Mouse (Mus musculus) megakaryocyte, embryonic 14.5 days (primary cell): ENCODE measurements around the gene Zfp672. TPM values are rescaled to one million over a fixed set of nuclear protein-coding genes. Genes with fewer than 3 reads are reported as not detected.
"Not testable (repeated sequence)": the region's sequence is repeated elsewhere in the genome, so short reads cannot be mapped to it uniquely, and the experiment has no call there.

Experiments
- H3K27me3 ChIP-seq: replicated peaks from 2 replicates; pipeline ENCODE3; 2012; ENCODE audit warnings: inconsistent platforms
- H3K36me3 ChIP-seq: replicated peaks from 2 replicates; pipeline ENCODE3; 2012; ENCODE audit warnings: low read length, inconsistent platforms, mixed read lengths
- H3K4me1 ChIP-seq: 2 replicates; pipeline ENCODE4 v1.6.1; 2012; ENCODE audit warnings: inconsistent platforms
- H3K4me3 ChIP-seq: replicated peaks from 2 replicates; pipeline ENCODE3; 2012; ENCODE audit warnings: moderate library complexity, mild to moderate bottlenecking, inconsistent platforms
- H3K9me3 ChIP-seq: 2 replicates; pipeline ENCODE4 v1.6.1; 2012; ENCODE audit warnings: inconsistent platforms
- FLI1 ChIP-seq: IDR thresholded peaks from 2 replicates; pipeline ENCODE4 v1.6.1; 2012; ENCODE audit warnings: low read length, inconsistent platforms, mixed read lengths
- GATA1 ChIP-seq: IDR thresholded peaks from 3 replicates; pipeline ENCODE4 v1.6.1; 2012; ENCODE audit warnings: mixed read lengths, low read length, inconsistent platforms, borderline replicate concordance
- polyA plus RNA-seq: library from polyadenylated mRNA; stranded (reverse); fragments of >175 nt; gene quantifications from 2 replicates; pipeline ENCODE4 v1.2.3, GENCODE M21; 2012; ENCODE audit warnings: low replicate concordance; ENCODE audit not compliant: insufficient read depth

Zfp672 gene
- polyA plus RNA-seq, 1 experiment: 11.6 TPM

- TF ChIP-seq FLI1 (no peak), GATA1 (no peak)
- Histone ChIP-seq H3K36me3 (peaks cover 39% of the 10 kb centered on the region), H3K4me3 (peak overlapping the region; percentile 95), H3K9me3 (no peaks in the 10 kb centered on the region), H3K27me3 (no peaks in the 10 kb centered on the region), H3K4me1 (peaks cover 68% of the 10 kb centered on the region)
Measured at GRCm38 (mm10) chr11:58307411-58308080, 22.6 kb downstream of the Zfp672 start.

GRCm38 (mm10) chr11:58306860-58307308, 23.3 kb downstream of the Zfp672 start, which contains the start of gene Zfp692:
Gene Zfp692, plus strand, starts transcription at chr11:58307069.
- TF ChIP-seq GATA1: no peak
- TF ChIP-seq FLI1: no peak
- Histone ChIP-seq H3K36me3 (peaks cover 34% of the 10 kb centered on the region), H3K4me3 (peak within 1 kb of the TSS; percentile 95), H3K4me1 (peaks cover 62% of the 10 kb centered on the region), H3K9me3 (no peaks in the 10 kb centered on the region), H3K27me3 (no peaks in the 10 kb centered on the region)

GRCm38 (mm10) chr11:58305299-58305698, 24.8 kb downstream of the Zfp672 start:
- not testable (repeated sequence) for H3K4me3 ChIP-seq, H3K27me3 ChIP-seq, H3K9me3 ChIP-seq
- Histone ChIP-seq H3K4me1 (peaks cover 53% of the 10 kb centered on the region), H3K36me3 (peaks cover 18% of the 10 kb centered on the region)

- Histone ChIP-seq H3K9me3 (no peaks in the 10 kb centered on the region), H3K27me3 (no peaks in the 10 kb centered on the region), H3K4me3 (no peak overlapping the region), H3K4me1 (peaks cover 36% of the 10 kb centered on the region), H3K36me3 (peaks cover under 1% of the 10 kb centered on the region)
- TF ChIP-seq FLI1: no peak
- no peak for TF ChIP-seq GATA1
Measured at GRCm38 (mm10) chr11:58303594-58303993, 26.5 kb downstream of the Zfp672 start.

- H3K4me3 ChIP-seq: peak overlapping the region; percentile 91
- H3K4me1 ChIP-seq: peaks cover 32% of the 10 kb centered on the region
- H3K27me3 ChIP-seq: no peaks in the 10 kb centered on the region
- no peaks in the 10 kb centered on the region for H3K9me3 ChIP-seq
- H3K36me3 ChIP-seq: no peaks in the 10 kb centered on the region
- TF ChIP-seq GATA1 (no peak), FLI1 (no peak)
Measured at GRCm38 (mm10) chr11:58302774-58303445, 27.2 kb downstream of the Zfp672 start.

GRCm38 (mm10) chr11:58301837-58302754, 28.0 kb downstream of the Zfp672 start:
- peaks cover 2% of the 10 kb centered on the region for H3K27me3 ChIP-seq
- TF ChIP-seq GATA1 (no peak), FLI1 (no peak)
- H3K9me3 ChIP-seq: no peaks in the 10 kb centered on the region
- peaks cover 24% of the 10 kb centered on the region for H3K4me1 ChIP-seq
- no peaks in the 10 kb centered on the region for H3K36me3 ChIP-seq
- H3K4me3 ChIP-seq: peak overlapping the region; percentile 91

DNA sequence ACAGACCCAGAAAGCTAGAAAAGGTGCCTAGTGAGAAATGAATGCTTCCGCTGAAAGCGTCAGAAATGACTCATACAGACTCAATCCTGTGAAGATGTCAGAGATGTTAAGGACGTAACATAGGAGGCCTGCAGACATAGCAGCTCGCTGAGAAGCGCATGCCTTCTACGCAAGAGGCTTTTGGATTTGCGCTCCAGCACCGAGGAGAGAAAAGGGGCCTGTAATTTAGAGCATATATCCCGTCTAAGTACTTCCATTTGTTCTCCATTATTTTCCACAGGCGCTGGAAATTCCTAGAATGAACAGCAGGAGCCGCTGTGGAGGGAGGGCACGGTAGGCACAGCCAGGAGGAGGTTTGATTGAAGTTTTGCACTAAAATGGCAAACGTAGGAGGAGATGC, 29.1 kb downstream of the Zfp672 start:
- H3K4me3 ChIP-seq: peak overlapping the region; percentile 91
- no peaks in the 10 kb centered on the region for H3K9me3 ChIP-seq
- TF ChIP-seq FLI1 (no peak), GATA1 (no peak)

DNA sequence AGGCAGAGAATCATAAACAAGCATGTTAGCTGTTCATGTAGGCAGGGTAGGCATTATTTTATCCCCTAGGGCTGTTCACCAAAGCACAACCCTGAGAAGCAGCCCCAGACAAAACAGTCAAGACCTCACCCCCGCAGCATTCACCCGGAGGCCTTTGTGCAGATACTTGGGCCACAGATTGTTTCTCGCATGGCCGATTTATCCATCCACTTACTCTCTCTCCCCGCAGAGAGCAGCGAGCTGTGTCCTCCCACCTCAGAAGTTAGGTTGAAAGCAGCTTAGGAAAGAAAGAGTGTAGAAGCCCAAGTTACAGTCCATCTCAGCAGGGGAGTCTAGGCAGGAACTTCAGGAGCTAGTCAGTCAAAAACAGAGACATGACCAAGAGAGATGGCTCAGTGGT, 32.7 kb downstream of the Zfp672 start:
- Histone ChIP-seq H3K4me3 (no peak overlapping the region), H3K9me3 (0 out of 2 replicates have a peak, but pooled peaks cover 4% of the 10 kb centered on the region), H3K4me1 (peaks cover 6% of the 10 kb centered on the region), H3K36me3 (no peaks in the 10 kb centered on the region), H3K27me3 (peaks cover 7% of the 10 kb centered on the region)
- no peak for TF ChIP-seq GATA1
- no peak for TF ChIP-seq FLI1

More for the DNA sequence above, 29.1 kb downstream of the Zfp672 start:
- no peaks in the 10 kb centered on the region for H3K36me3 ChIP-seq
- peaks cover 13% of the 10 kb centered on the region for H3K4me1 ChIP-seq
- peaks cover 4% of the 10 kb centered on the region for H3K27me3 ChIP-seq

GRCm38 (mm10) chr11:58292791-58293190, 37.3 kb downstream of the Zfp672 start:
- peaks cover 41% of the 10 kb centered on the region for H3K27me3 ChIP-seq
- peaks cover 13% of the 10 kb centered on the region for H3K4me1 ChIP-seq
- TF ChIP-seq FLI1 (no peak), GATA1 (no peak)
- H3K9me3 ChIP-seq: 0 out of 2 replicates have a peak, but pooled peaks cover 4% of the 10 kb centered on the region
- no peaks in the 10 kb centered on the region for H3K36me3 ChIP-seq
- no peak overlapping the region for H3K4me3 ChIP-seq

DNA sequence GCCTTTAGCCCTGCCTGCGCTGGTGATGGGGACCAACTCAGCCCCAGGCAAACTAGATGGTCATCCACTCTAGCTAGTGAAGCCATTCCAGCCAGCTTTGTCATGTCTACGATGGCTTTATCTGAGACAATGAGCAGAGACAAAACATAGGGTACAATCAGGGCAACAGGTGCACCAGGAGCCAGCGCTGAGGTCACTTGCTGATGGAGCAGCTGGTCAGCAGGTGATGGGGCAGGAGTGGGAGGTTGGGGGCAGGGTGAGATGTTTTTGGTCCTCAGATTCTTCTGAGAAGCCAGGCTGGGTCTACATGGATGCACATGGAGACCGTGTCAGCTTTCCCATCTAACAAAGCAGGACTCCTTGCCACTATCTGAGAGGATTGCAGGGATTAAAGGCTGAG, 39.3 kb downstream of the Zfp672 start:
- H3K27me3 ChIP-seq: peaks cover 54% of the 10 kb centered on the region
- TF ChIP-seq GATA1 (no peak), FLI1 (no peak)
- H3K36me3 ChIP-seq: no peaks in the 10 kb centered on the region
- peaks cover 13% of the 10 kb centered on the region for H3K4me1 ChIP-seq
- 0 out of 2 replicates have a peak, but pooled peaks cover 4% of the 10 kb centered on the region for H3K9me3 ChIP-seq
- no peak overlapping the region for H3K4me3 ChIP-seq
